Mouse (Mus musculus) forebrain, embryonic 14.5 days (tissue): ENCODE data around the gene Tmem222. TPM values are rescaled to one million over a fixed set of nuclear protein-coding genes. Genes with fewer than 3 reads are reported as not detected.

Experiments used
- ATAC-seq: fragments of 200-750 bp; cut with Nextera tagmentation; 2 replicates; pipeline ENCODE4 v1.8.0; 2017; ENCODE audit warnings: mild to moderate bottlenecking, moderate library complexity
- DNase-seq: peaks from one replicate; pipeline ENCODE4 v3.0.0-alpha.2; 2015; ENCODE audit warnings: low spot score
- H3K27ac ChIP-seq: fragments of 300-500 bp; sonication (generic); 2 replicates; pipeline ENCODE4 v1.5.1; 2014; ENCODE audit warnings: low read depth, mild to moderate bottlenecking, control low read depth, low read length, moderate library complexity
- H3K27me3 ChIP-seq: fragments of 300-500 bp; sonication (generic); replicated peaks from 2 replicates; pipeline ENCODE4 v1.6.1; 2014; ENCODE audit warnings: low read length, control low read depth, mixed read lengths; ENCODE audit not compliant: control insufficient read depth, insufficient read depth
- H3K36me3 ChIP-seq: fragments of 300-500 bp; sonication (generic); 2 replicates; pipeline ENCODE4 v1.6.1; 2014; ENCODE audit warnings: low read length, control low read depth; ENCODE audit not compliant: control insufficient read depth, insufficient read depth
- H3K4me1 ChIP-seq: fragments of 300-500 bp; sonication (generic); 2 replicates; pipeline ENCODE4 v1.6.1; 2014; ENCODE audit warnings: antibody characterized with exemption, low read length, control low read depth; ENCODE audit not compliant: control insufficient read depth, insufficient read depth
- H3K4me2 ChIP-seq: fragments of 300-500 bp; sonication (generic); 2 replicates; pipeline ENCODE4 v1.6.1; 2014; ENCODE audit warnings: mild to moderate bottlenecking, control low read depth, low read length
- H3K4me3 ChIP-seq: fragments of 300-500 bp; sonication (generic); 2 replicates; pipeline ENCODE4 v1.5.1; 2014; ENCODE audit warnings: low read depth, low read length, control low read depth
- H3K9ac ChIP-seq: fragments of 300-500 bp; sonication (generic); 2 replicates; pipeline ENCODE4 v1.6.1; 2014; ENCODE audit warnings: mild to moderate bottlenecking, low read length, control low read depth, moderate library complexity
- H3K9me3 ChIP-seq: fragments of 300-500 bp; sonication (generic); replicated peaks from 2 replicates; pipeline ENCODE4 v1.6.1; 2016; ENCODE audit warnings: low read length, control low read depth, mixed read lengths; ENCODE audit not compliant: control insufficient read depth
- WGBS: fragments of 180-500 bp; shearing (Covaris S2); extraction: QIAGEN DNeasy Blood & Tissue Kit; methylation state at CpG from one replicate; pipeline ENCODE4 v1.1.7; 2014; 5-methylcytosine and 5-hydroxymethylcytosine counted together
- polyA plus RNA-seq: library from polyadenylated mRNA; unstranded; fragments of >200 nt; fragmentation: Nextera tagmentation; extraction: Ambion mirVana; gene quantifications from 2 replicates; pipeline ENCODE4 v1.2.1, GENCODE M21; 2014

Gene Tmem222
- polyA plus RNA-seq, 1 experiment from 2014 or later = 131 TPM

DNA sequence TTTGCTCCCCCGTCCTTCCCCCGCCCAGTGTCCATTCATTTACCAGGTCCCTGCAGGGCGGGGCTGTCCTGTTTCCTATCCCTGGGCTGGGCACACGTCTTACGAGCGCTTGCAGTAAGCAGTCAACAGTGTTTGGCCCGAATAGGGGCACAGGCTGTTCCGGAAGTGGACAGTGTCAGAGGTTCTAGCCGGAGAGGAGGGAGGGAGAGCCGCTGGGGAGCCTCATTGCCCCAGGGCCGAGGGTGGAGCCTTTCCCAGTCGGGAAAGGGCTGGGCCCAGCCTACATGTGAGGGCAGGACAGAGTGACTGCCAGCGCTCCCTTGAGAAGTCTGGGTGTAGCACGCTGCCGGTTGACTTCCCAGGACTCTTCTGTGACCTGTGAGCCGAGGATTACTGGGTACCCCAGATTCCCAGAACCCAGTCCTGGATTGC lies 37.1 kb downstream of the Tmem222 start, which contains the start of gene Map3k6:
Gene Map3k6 (plus strand): TSS at position 329 of the 432 bp plus-strand sequence.
- H3K36me3 ChIP-seq = no peaks in the 10 kb centered on the region
- H3K4me3 ChIP-seq = peak within 1 kb of the TSS; percentile 46
- 6% methylated on average over 16 of the region's 16 CpGs for WGBS
- H3K9ac ChIP-seq = peak within 1 kb of the TSS; percentile 59
- H3K27ac ChIP-seq = no peak within 1 kb of the TSS
- H3K27me3 ChIP-seq = peaks cover 42% of the 10 kb centered on the region
- H3K4me2 ChIP-seq = peak within 1 kb of the TSS; percentile 76
- no peaks in the 10 kb centered on the region for H3K4me1 ChIP-seq
- ATAC-seq (no peak), DNase-seq (no peak)
- no peaks in the 10 kb centered on the region for H3K9me3 ChIP-seq

DNA sequence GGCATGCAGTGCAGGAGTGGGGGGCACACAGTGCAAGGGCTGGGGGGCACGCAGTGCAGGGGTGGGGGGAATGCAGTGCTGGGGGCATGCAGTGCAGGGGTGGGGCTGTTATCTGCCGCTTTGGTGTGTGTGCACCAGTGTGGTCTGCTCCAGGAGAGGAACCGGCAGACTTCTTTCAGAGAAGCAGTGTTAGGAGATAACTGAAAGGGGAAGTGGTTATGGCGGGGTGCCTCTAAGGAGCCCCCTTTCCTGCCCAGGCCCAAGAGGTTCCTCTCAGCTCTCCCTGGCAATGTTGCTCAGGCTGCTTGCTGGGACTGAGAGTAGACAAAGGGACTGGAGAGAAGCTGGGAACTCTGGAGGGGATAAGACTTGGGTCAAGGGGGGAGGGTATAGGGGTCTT lies 39.7 kb downstream of the Tmem222 start:
- 87% methylated on average over 4 of the region's 4 CpGs for WGBS
- H3K27me3 ChIP-seq = peaks cover 30% of the 10 kb centered on the region

DNA sequence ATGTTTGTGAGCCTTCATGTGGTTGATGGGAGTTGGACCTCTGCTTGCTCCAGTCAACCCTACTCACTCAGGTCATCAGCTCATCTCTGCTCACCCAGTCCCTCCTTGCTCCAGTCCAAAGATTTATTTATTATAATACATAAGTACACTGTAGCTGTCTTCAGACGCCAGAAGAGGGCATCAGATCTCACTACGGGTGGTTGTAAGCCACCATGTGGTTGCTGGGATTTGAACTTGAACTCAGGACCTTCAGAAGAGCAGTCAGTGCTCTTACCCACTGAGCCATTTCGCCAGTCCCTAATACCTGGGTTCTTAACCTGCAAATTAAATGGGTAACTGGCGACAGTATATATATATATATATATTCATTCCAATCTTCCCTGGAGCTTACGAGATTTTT lies 42.2 kb downstream of the Tmem222 start:
- Histone ChIP-seq H3K9ac (no peak overlapping the region), H3K4me2 (no peak overlapping the region), H3K9me3 (no peaks in the 10 kb centered on the region), H3K36me3 (no peaks in the 10 kb centered on the region), H3K4me3 (no peak overlapping the region), H3K27me3 (peaks cover 10% of the 10 kb centered on the region), H3K27ac (no peak overlapping the region), H3K4me1 (no peaks in the 10 kb centered on the region)
- ATAC-seq (no peak), DNase-seq (no peak)
- WGBS = 82% methylated on average over 5 of the region's 5 CpGs

More for the DNA sequence above, 39.7 kb downstream of the Tmem222 start:
- Histone ChIP-seq H3K4me3 (no peak overlapping the region), H3K27ac (no peak overlapping the region), H3K36me3 (no peaks in the 10 kb centered on the region), H3K9ac (no peak overlapping the region), H3K4me1 (no peaks in the 10 kb centered on the region), H3K4me2 (no peak overlapping the region), H3K9me3 (no peaks in the 10 kb centered on the region)
- no peak for DNase-seq
- ATAC-seq = no peak

GRCm38 (mm10) chr4:133234771-133235170 lies 42.8 kb downstream of the Tmem222 start:
- Histone ChIP-seq H3K27ac (no peak overlapping the region), H3K4me1 (no peaks in the 10 kb centered on the region), H3K9ac (no peak overlapping the region), H3K4me3 (no peak overlapping the region), H3K27me3 (peaks cover 8% of the 10 kb centered on the region; the same call in 1 of the 2 replicates), H3K36me3 (no peaks in the 10 kb centered on the region), H3K9me3 (no peaks in the 10 kb centered on the region), H3K4me2 (no peak overlapping the region)
- WGBS = 66% methylated on average over 5 of the region's 5 CpGs
- DNase-seq (no peak), ATAC-seq (no peak)

- Histone ChIP-seq H3K4me3 (no peak overlapping the region), H3K36me3 (no peaks in the 10 kb centered on the region), H3K9ac (no peak overlapping the region), H3K9me3 (no peaks in the 10 kb centered on the region), H3K27ac (no peak overlapping the region), H3K4me1 (no peaks in the 10 kb centered on the region), H3K27me3 (no peaks in the 10 kb centered on the region), H3K4me2 (no peak overlapping the region)
- no peak for DNase-seq
- ATAC-seq = no peak
- WGBS = 34% methylated on average over 10 of the region's 10 CpGs
These were observed 44.2 kb downstream of the Tmem222 start for GRCm38 (mm10) chr4:133233285-133233976.

DNA sequence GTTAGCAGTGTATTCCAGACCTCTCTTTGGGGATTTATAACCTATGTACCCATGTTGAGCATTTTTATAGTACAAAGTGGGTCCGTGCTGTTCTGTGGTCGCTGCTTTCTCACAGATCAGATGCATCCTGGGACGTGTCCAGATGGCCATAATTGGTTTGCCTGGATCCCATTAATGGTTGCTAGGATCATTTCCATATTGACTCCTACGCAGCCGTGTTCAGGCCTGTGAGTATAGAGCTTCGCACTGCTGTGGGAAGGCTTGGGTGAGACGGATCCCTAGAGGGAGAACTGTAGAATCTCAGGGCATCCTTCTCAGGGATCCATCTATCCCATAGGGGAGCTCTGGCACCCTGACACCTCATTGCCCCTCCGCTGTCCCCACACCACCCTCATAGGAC lies 48.0 kb downstream of the Tmem222 start:
- H3K9me3 ChIP-seq = no peaks in the 10 kb centered on the region
- DNase-seq (no peak), ATAC-seq (no peak)
- H3K27ac ChIP-seq = no peak overlapping the region
- no peak overlapping the region for H3K4me2 ChIP-seq
- H3K4me1 ChIP-seq = no peaks in the 10 kb centered on the region
- WGBS = 67% methylated on average over 8 of the region's 8 CpGs
- no peaks in the 10 kb centered on the region for H3K27me3 ChIP-seq
- no peak overlapping the region for H3K4me3 ChIP-seq
- H3K36me3 ChIP-seq = no peaks in the 10 kb centered on the region
- no peak overlapping the region for H3K9ac ChIP-seq

DNA sequence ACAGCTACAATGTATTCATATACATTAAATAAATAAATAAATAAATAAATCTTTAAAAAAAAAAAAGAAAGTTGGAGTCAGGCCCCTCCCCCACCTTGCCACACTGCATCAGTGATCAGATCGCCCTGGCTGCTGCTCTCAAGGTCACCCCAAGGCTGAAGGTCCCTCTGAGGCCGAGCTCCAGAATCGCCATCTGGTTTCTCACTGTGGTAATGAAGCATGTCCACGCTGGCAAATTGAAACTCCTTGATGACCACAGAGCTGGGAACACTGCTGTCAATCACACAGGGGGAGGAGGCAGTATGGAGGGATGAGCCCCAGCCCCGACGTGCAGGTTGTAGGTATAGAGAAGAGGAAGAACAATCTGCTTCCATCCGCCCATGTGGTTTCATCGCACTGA lies 50.0 kb downstream of the Tmem222 start:
- no peaks in the 10 kb centered on the region for H3K27me3 ChIP-seq
- ATAC-seq = no peak
- H3K36me3 ChIP-seq = no peaks in the 10 kb centered on the region
- WGBS = 79% methylated on average over 8 of the region's 8 CpGs
- H3K9ac ChIP-seq = no peak overlapping the region
- H3K4me1 ChIP-seq = no peaks in the 10 kb centered on the region
- no peak overlapping the region for H3K4me3 ChIP-seq
- no peak overlapping the region for H3K27ac ChIP-seq
- H3K4me2 ChIP-seq = no peak overlapping the region
- H3K9me3 ChIP-seq = no peaks in the 10 kb centered on the region
- no peak for DNase-seq

- Histone ChIP-seq H3K27ac (no peak overlapping the region), H3K9ac (no peak overlapping the region), H3K36me3 (no peaks in the 10 kb centered on the region), H3K4me2 (no peak overlapping the region), H3K4me1 (no peaks in the 10 kb centered on the region), H3K27me3 (peaks cover 8% of the 10 kb centered on the region; the same call in 1 of the 2 replicates), H3K4me3 (no peak overlapping the region), H3K9me3 (no peaks in the 10 kb centered on the region)
- DNase-seq = no peak
- WGBS = 79% methylated on average over 10 of the region's 10 CpGs
- no peak for ATAC-seq
These were observed 51.5 kb downstream of the Tmem222 start for GRCm38 (mm10) chr4:133226073-133226472.

DNA sequence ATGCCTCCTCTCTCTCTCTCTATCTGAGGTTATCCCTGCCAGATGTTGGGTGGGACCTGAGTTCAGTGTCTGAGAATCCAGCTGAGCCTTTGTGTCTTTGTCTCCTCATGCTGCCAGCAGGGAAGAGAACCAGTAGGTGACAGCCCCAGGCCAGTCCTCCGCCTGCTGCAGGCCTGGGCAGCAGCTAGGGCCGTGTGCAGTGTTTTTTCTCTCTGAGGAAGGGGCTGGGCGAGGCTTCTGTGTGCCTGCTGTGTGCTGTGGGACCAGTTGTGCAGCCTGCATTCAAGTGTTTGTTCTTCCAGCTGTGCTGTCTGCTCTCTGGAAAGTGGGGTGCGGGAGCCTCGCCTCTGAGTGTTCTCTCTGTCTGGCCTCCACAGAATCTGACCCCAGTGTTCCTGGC lies 53.7 kb downstream of the Tmem222 start:
- Histone ChIP-seq H3K27me3 (peaks cover 17% of the 10 kb centered on the region), H3K27ac (no peak overlapping the region), H3K9me3 (no peaks in the 10 kb centered on the region), H3K4me3 (no peak overlapping the region), H3K4me1 (0 out of 2 replicates have a peak, but pooled peaks cover 4% of the 10 kb centered on the region), H3K9ac (no peak overlapping the region), H3K4me2 (no peak overlapping the region), H3K36me3 (no peaks in the 10 kb centered on the region)
- no peak for DNase-seq
- no peak for ATAC-seq
- WGBS = 38% methylated on average over 5 of the region's 5 CpGs
